Mouse (Mus musculus) liver, adult 2 months (tissue): ENCODE data around the gene Cmtr2. TPM values are rescaled to one million over a fixed set of nuclear protein-coding genes. Genes with fewer than 3 reads are reported as not detected.
A peak's percentile ranks its signal among the peaks of the same experiment; 100 is the strongest.

ENCODE experiments used
- DNase-seq: peaks from one replicate; pipeline ENCODE4 v3.0.0-alpha.2; 2011; ENCODE audit warnings: low read depth, low spot score; ENCODE audit errors: extremely low read depth
- H3K27ac ChIP-seq: fragments of 200-500 bp; replicated peaks from 2 replicates; pipeline ENCODE4 v1.5.1; 2012; ENCODE audit warnings: low read depth, mild to moderate bottlenecking, control low read depth, inconsistent platforms, low read length; ENCODE audit not compliant: insufficient read depth
- H3K27me3 ChIP-seq: fragments of 200-500 bp; 2 replicates; pipeline ENCODE4 v1.6.1; 2012; ENCODE audit warnings: mild to moderate bottlenecking, moderate library complexity, low read length, inconsistent platforms; ENCODE audit not compliant: control insufficient read depth, insufficient read depth
- H3K36me3 ChIP-seq: fragments of 200-500 bp; 2 replicates; pipeline ENCODE4 v1.6.1; 2012; ENCODE audit warnings: low read length, inconsistent platforms; ENCODE audit not compliant: control insufficient read depth, insufficient read depth
- H3K4me1 ChIP-seq: fragments of 200-500 bp; 2 replicates; pipeline ENCODE4 v1.6.1; 2011; ENCODE audit warnings: low read length; ENCODE audit not compliant: control insufficient read depth, insufficient read depth
- H3K4me3 ChIP-seq: fragments of 200-500 bp; 2 replicates; pipeline ENCODE4 v1.5.1; 2011; ENCODE audit warnings: low read depth, mild to moderate bottlenecking, control low read depth, low read length, moderate library complexity; ENCODE audit not compliant: insufficient read depth
- H3K79me2 ChIP-seq: fragments of 200-500 bp; 2 replicates; pipeline ENCODE4 v1.6.1; 2012; ENCODE audit warnings: inconsistent platforms, mild to moderate bottlenecking, low read length, moderate library complexity; ENCODE audit not compliant: control insufficient read depth, insufficient read depth
- H3K9ac ChIP-seq: fragments of 200-500 bp; 2 replicates; pipeline ENCODE4 v1.6.1; 2012; ENCODE audit warnings: low read depth, mild to moderate bottlenecking, control low read depth, inconsistent platforms, low read length
- CTCF ChIP-seq: fragments of 200-500 bp; IDR thresholded peaks from 2 replicates; pipeline ENCODE4 v1.5.1; 2011; ENCODE audit warnings: low read depth, low read length, control low read depth
- POLR2A ChIP-seq: fragments of 200-500 bp; IDR thresholded peaks from 2 replicates; pipeline ENCODE4 v1.6.1; 2011; ENCODE audit warnings: low read length, control low read depth; ENCODE audit not compliant: insufficient read depth; ENCODE audit errors: extremely low read depth
- WGBS: fragments of 180-500 bp; shearing (Covaris S2); methylation state at CpG from one replicate; pipeline ENCODE4 v1.1.7; 2018; 5-methylcytosine and 5-hydroxymethylcytosine counted together
- polyA plus RNA-seq: library from polyadenylated mRNA; depleted of rRNA; stranded (reverse); fragments of >200 nt; gene quantifications from 2 replicates; pipeline ENCODE4 v1.2.3, GENCODE M21; 2012; rRNA removed
- total RNA-seq: library from RNA; depleted of rRNA; stranded (reverse); fragments of >200 nt; gene quantifications from 2 replicates; pipeline ENCODE4 v1.2.3, GENCODE M21; 2014; rRNA removed

Gene Cmtr2
- total RNA-seq (3.3 and 3.7 TPM in 2 replicates), polyA plus RNA-seq (1.6 and 1.7 TPM in 2 replicates)

- no peak for DNase-seq
- H3K4me1 ChIP-seq: peaks cover 2% of the 10 kb centered on the region; the same call in 1 of the 2 replicates
- no peak within 1 kb of the TSS for H3K4me3 ChIP-seq
- no peak within 1 kb of the TSS for H3K27ac ChIP-seq
- TF ChIP-seq CTCF (no peak), POLR2A (no peak)
- H3K79me2 ChIP-seq: 0 out of 2 replicates have a peak, but pooled peaks cover 3% of the 10 kb centered on the region
- peaks cover 3% of the 10 kb centered on the region for H3K36me3 ChIP-seq
- 82% methylated on average over 7 of the region's 7 CpGs for WGBS
- H3K27me3 ChIP-seq: no peaks in the 10 kb centered on the region
- no peak within 1 kb of the TSS for H3K9ac ChIP-seq
Observed at GRCm38 (mm10) chr8:110215365-110215764, at the start of gene Cmtr2. TSS of gene Cmtr2 (plus strand) at chr8:110215665.

- 80% methylated on average over 8 of the region's 8 CpGs for WGBS
- no peaks in the 10 kb centered on the region for H3K4me1 ChIP-seq
- no peak overlapping the region for H3K27ac ChIP-seq
- DNase-seq: no peak
- no peaks in the 10 kb centered on the region for H3K79me2 ChIP-seq
- no peak overlapping the region for H3K4me3 ChIP-seq
- H3K9ac ChIP-seq: no peak overlapping the region
- no peak for TF ChIP-seq CTCF
- TF ChIP-seq POLR2A: no peak
- H3K36me3 ChIP-seq: no peaks in the 10 kb centered on the region
- no peaks in the 10 kb centered on the region for H3K27me3 ChIP-seq
Observed at GRCm38 (mm10) chr8:110166270-110166669, 49.2 kb upstream of the Cmtr2 start.

GRCm38 (mm10) chr8:110168046-110168445 is 47.4 kb upstream of the Cmtr2 start, which contains the start of gene Calb2:
TSS of gene Calb2 (minus strand) at chr8:110168210.
- Histone ChIP-seq H3K36me3 (no peaks in the 10 kb centered on the region), H3K9ac (no peak within 1 kb of the TSS), H3K4me3 (no peak within 1 kb of the TSS), H3K27ac (no peak within 1 kb of the TSS), H3K27me3 (no peaks in the 10 kb centered on the region), H3K4me1 (no peaks in the 10 kb centered on the region), H3K79me2 (no peaks in the 10 kb centered on the region)
- DNase-seq: no peak
- TF ChIP-seq CTCF (peak; percentile 41), POLR2A (no peak)
- 3% methylated on average over 33 of the region's 33 CpGs for WGBS

GRCm38 (mm10) chr8:110172161-110172560 is 43.3 kb upstream of the Cmtr2 start:
- H3K79me2 ChIP-seq: no peaks in the 10 kb centered on the region
- DNase-seq: no peak
- WGBS: 59% methylated on average over 6 of the region's 6 CpGs
- H3K9ac ChIP-seq: no peak overlapping the region
- H3K27ac ChIP-seq: no peak overlapping the region
- H3K4me1 ChIP-seq: no peaks in the 10 kb centered on the region
- no peaks in the 10 kb centered on the region for H3K36me3 ChIP-seq
- H3K27me3 ChIP-seq: 0 out of 2 replicates have a peak, but pooled peaks cover 2% of the 10 kb centered on the region
- TF ChIP-seq POLR2A: no peak
- TF ChIP-seq CTCF: no peak
- no peak overlapping the region for H3K4me3 ChIP-seq

GRCm38 (mm10) chr8:110174826-110175225 is 40.6 kb upstream of the Cmtr2 start:
- Histone ChIP-seq H3K27ac (no peak overlapping the region), H3K4me3 (no peak overlapping the region), H3K79me2 (no peaks in the 10 kb centered on the region), H3K4me1 (no peaks in the 10 kb centered on the region), H3K27me3 (peaks cover 2% of the 10 kb centered on the region), H3K9ac (no peak overlapping the region), H3K36me3 (no peaks in the 10 kb centered on the region)
- 82% methylated on average over 4 of the region's 4 CpGs for WGBS
- no peak for TF ChIP-seq CTCF
- TF ChIP-seq POLR2A: no peak
- no peak for DNase-seq

- no peaks in the 10 kb centered on the region for H3K36me3 ChIP-seq
- peaks cover 2% of the 10 kb centered on the region for H3K27me3 ChIP-seq
- 28% methylated on average over 22 of the region's 22 CpGs for WGBS
- no peak for DNase-seq
- TF ChIP-seq CTCF (no peak), POLR2A (no peak)
- H3K4me3 ChIP-seq: no peak overlapping the region
- H3K27ac ChIP-seq: no peak overlapping the region
- H3K9ac ChIP-seq: no peak overlapping the region
- H3K79me2 ChIP-seq: no peaks in the 10 kb centered on the region
- no peaks in the 10 kb centered on the region for H3K4me1 ChIP-seq
Observed at GRCm38 (mm10) chr8:110177359-110178155, 37.9 kb upstream of the Cmtr2 start.
